ENCODE assay signal across 8 mouse cellular contexts in the genomic region with DNA sequence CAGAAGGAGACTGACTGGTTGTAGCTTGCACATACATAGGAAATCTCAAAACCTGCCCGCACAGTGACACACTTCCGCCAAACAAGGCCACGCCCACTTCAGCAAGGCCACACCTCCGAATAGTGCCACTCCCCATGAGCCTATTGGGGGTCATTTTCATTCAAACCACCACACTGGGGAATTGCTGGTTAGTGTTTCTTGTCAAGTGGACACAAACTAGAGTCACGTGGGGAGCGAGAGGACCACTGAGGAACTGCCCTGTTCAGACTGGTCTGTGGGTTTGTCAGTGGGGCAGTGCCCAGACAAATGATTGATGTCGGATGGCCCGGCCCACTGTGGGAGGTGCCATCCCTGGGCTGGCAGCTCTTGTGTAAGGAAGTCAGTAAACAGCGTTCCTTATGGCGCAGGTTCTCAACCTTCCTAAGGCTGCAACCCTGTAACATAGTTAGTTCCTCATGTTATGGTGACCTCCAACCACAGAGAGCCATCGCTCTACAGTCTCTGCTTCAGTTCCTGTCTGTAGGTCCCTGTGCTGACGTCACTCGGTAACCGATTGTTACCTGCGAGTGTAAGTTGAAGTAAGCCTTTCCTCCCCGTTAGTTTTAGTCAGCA. TPM values are rescaled to one million over a fixed set of nuclear protein-coding genes. Genes with fewer than 3 reads are reported as not detected.
DNase-seq lines count a peak whose midpoint lies in the region; ATAC-seq lines count a peak whose summit lies in the region.

No protein-coding gene starts in this region.

- H3K27ac ChIP-seq in kidney, embryonic 14.5 days (ENCODE audit: low read depth, low read length), result no peak overlapping the region
- no peak overlapping the region for H3K27ac ChIP-seq in embryonic facial prominence, embryonic 13.5 days
- H3K27ac ChIP-seq in kidney, embryonic 16.5 days (ENCODE audit: low read length), result no peak overlapping the region

- H3K9ac ChIP-seq in kidney, embryonic 14.5 days (ENCODE audit: low read depth, low read length), result no peak overlapping the region
- no peak overlapping the region for H3K9ac ChIP-seq in embryonic facial prominence, embryonic 13.5 days
- H3K9ac ChIP-seq in kidney, embryonic 16.5 days (replicated peaks; ENCODE audit: low read length), result no peak overlapping the region

- peaks cover 32% of the 10 kb centered on the region for H3K36me3 ChIP-seq in kidney, embryonic 14.5 days (ENCODE audit: control insufficient read depth, insufficient read depth, low read length)
- peaks cover 39% of the 10 kb centered on the region for H3K36me3 ChIP-seq in embryonic facial prominence, embryonic 13.5 days
- H3K36me3 ChIP-seq in kidney, embryonic 16.5 days (ENCODE audit: insufficient read depth, low read length), result peaks cover 28% of the 10 kb centered on the region

- 0 out of 2 replicates have a peak, but pooled peaks have one; percentile 14 for ATAC-seq in kidney, embryonic 14.5 days (ENCODE audit: low FRiP score, low TSS enrichment)
- no peak for ATAC-seq in embryonic facial prominence, embryonic 13.5 days (ENCODE audit: insufficient number of reproducible peaks, insufficient read depth, low FRiP score, low TSS enrichment, low read depth)
- ATAC-seq in kidney, embryonic 16.5 days (ENCODE audit: low FRiP score, low TSS enrichment), result peak; percentile 25; the same call in 1 of the 2 replicates
- ATAC-seq in megakaryocyte progenitor cell, adult 5-6 weeks (replicated peaks; ENCODE audit: poor library complexity), result peak; percentile 85

- H3K4me2 ChIP-seq in kidney, embryonic 14.5 days (replicated peaks; ENCODE audit: low read depth, low read length), result no peak overlapping the region
- H3K4me2 ChIP-seq in embryonic facial prominence, embryonic 13.5 days, result peak overlapping the region; percentile 20
- H3K4me2 ChIP-seq in kidney, embryonic 16.5 days (replicated peaks; ENCODE audit: low read depth, low read length), result no peak overlapping the region

- 49% methylated on average over 16 of the region's 16 CpGs for WGBS in kidney, embryonic 14.5 days
- 45% methylated on average over 16 of the region's 16 CpGs for WGBS in embryonic facial prominence, embryonic 13.5 days
- WGBS in kidney, embryonic 16.5 days, result 57% methylated on average over 16 of the region's 16 CpGs

- no peak for DNase-seq in kidney, adult 11 months
- no peak for DNase-seq in right cerebral cortex, adult 2 months (ENCODE audit: low spot score in 2 of 2)
- no peak for DNase-seq in cerebellum, adult 9-11 months
- no peak for DNase-seq in ovary, postnatal 14 days (ENCODE audit: low spot score)

- no peaks in the 10 kb centered on the region for H3K4me1 ChIP-seq in kidney, embryonic 14.5 days (ENCODE audit: control insufficient read depth, insufficient read depth, low read length)
- H3K4me1 ChIP-seq in embryonic facial prominence, embryonic 13.5 days, result peaks cover 10% of the 10 kb centered on the region; the same call in 1 of the 2 replicates
- H3K4me1 ChIP-seq in kidney, embryonic 16.5 days (ENCODE audit: insufficient read depth, low read length), result no peaks in the 10 kb centered on the region

- H3K9me3 ChIP-seq in kidney, embryonic 14.5 days (ENCODE audit: control insufficient read depth, low read length), result no peaks in the 10 kb centered on the region
- H3K9me3 ChIP-seq in embryonic facial prominence, embryonic 13.5 days, result no peaks in the 10 kb centered on the region
- no peaks in the 10 kb centered on the region for H3K9me3 ChIP-seq in kidney, embryonic 16.5 days (ENCODE audit: low read length)

- H3K27me3 ChIP-seq in kidney, embryonic 14.5 days (ENCODE audit: control insufficient read depth, insufficient read depth, low read length), result no peaks in the 10 kb centered on the region
- no peaks in the 10 kb centered on the region; the same call in 1 of the 2 replicates for H3K27me3 ChIP-seq in embryonic facial prominence, embryonic 13.5 days
- no peaks in the 10 kb centered on the region for H3K27me3 ChIP-seq in kidney, embryonic 16.5 days (ENCODE audit: insufficient read depth, low read length)

- H3K4me3 ChIP-seq in kidney, embryonic 14.5 days (ENCODE audit: low read length), result no peak overlapping the region
- no peak overlapping the region for H3K4me3 ChIP-seq in embryonic facial prominence, embryonic 13.5 days
- no peak overlapping the region for H3K4me3 ChIP-seq in kidney, embryonic 16.5 days (ENCODE audit: low read length)

RNA-seq across cellular contexts. Expression of gene Eid3, which starts 33.5 kb away (rescaled TPM):
- 0.34 and 0.81 TPM in 2 replicates for polyA plus RNA-seq in kidney, embryonic 14.5 days (2014; fragmentation: Nextera tagmentation; extraction: Ambion mirVana)
- polyA plus RNA-seq in embryonic facial prominence, embryonic 13.5 days (2015; fragmentation: Nextera tagmentation; extraction: Ambion mirVana), result 0.33 and 0.67 TPM in 2 replicates
- polyA plus RNA-seq in kidney, embryonic 16.5 days (2015; fragmentation: Nextera tagmentation; extraction: Ambion mirVana), result 0.16 and 0.40 TPM in 2 replicates
- total RNA-seq in megakaryocyte progenitor cell, adult 5-6 weeks (2015), result 3.0 and 3.6 TPM in 2 replicates
- 3.1 and 4.7 TPM in 2 replicates for total RNA-seq in megakaryocyte progenitor cell, adult 5-6 weeks (2017)
